Mouse (Mus musculus): ENCODE measurements around the gene Gtf2ird2.

DNA sequence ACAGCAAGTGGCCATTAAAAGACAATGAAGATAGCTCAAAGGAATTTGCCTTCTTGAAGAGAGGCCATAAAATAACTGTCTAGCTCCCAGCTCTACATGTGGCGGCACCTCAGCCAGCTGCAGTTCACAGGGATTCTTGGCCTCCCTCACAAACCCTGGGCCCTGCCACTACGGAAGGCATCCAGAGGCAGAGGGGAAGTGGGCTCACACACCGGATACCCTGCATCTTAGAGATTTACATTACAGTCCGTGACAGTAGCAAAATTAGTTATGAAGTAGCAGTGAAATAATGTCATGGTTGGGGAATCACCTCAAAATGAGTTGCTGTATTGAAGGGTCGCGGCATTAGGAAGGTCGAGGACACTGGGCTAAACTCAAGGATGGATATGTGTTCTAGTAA, 4.8 kb downstream of the Gtf2ird2 start:
- TF ChIP-seq TAL1 (IDR thresholded peaks at IDR 0.05; ENCODE audit: low read length) (no peak), GATA1 (IDR thresholded peaks at IDR 0.05; ENCODE audit: low read length) (no peak)
